Mouse (Mus musculus) forebrain, embryonic 12.5 days (tissue): ENCODE results near the gene Ezr. TPM values are rescaled to one million over a fixed set of nuclear protein-coding genes. Genes with fewer than 3 reads are reported as not detected.

ENCODE experiments used
- ATAC-seq: fragments of 200-750 bp; cut with Nextera tagmentation; 2 replicates; pipeline ENCODE4 v1.8.0; 2017; ENCODE audit warnings: moderate TSS enrichment; ENCODE audit not compliant: low FRiP score
- H3K27ac ChIP-seq: fragments of 300-500 bp; sonication (generic); 2 replicates; pipeline ENCODE4 v1.5.1; 2016; ENCODE audit warnings: mild to moderate bottlenecking
- H3K27me3 ChIP-seq: fragments of 300-500 bp; sonication (generic); 2 replicates; pipeline ENCODE4 v1.6.1; 2016; ENCODE audit warnings: mild to moderate bottlenecking
- H3K36me3 ChIP-seq: fragments of 300-500 bp; sonication (generic); replicated peaks from 2 replicates; pipeline ENCODE4 v1.6.1; 2016; ENCODE audit warnings: mild to moderate bottlenecking
- H3K4me1 ChIP-seq: fragments of 300-500 bp; sonication (generic); 2 replicates; pipeline ENCODE4 v1.6.1; 2016
- H3K4me2 ChIP-seq: fragments of 300-500 bp; sonication (generic); 2 replicates; pipeline ENCODE4 v1.6.1; 2016; ENCODE audit warnings: mild to moderate bottlenecking, moderate library complexity
- H3K4me3 ChIP-seq: fragments of 300-500 bp; sonication (generic); replicated peaks from 2 replicates; pipeline ENCODE4 v1.5.1; 2016; ENCODE audit warnings: mild to moderate bottlenecking
- H3K9ac ChIP-seq: fragments of 300-500 bp; sonication (generic); 2 replicates; pipeline ENCODE4 v1.6.1; 2016; ENCODE audit warnings: mild to moderate bottlenecking
- H3K9me3 ChIP-seq: fragments of 300-500 bp; sonication (generic); 2 replicates; pipeline ENCODE4 v1.6.1; 2016
- WGBS: fragments of 180-500 bp; shearing (Covaris S2); methylation state at CpG from one replicate; pipeline ENCODE4 v1.1.7; 2016; 5-methylcytosine and 5-hydroxymethylcytosine counted together
- polyA plus RNA-seq: library from polyadenylated mRNA; unstranded; fragments of >200 nt; fragmentation: Nextera tagmentation; extraction: Ambion mirVana; gene quantifications from 2 replicates; pipeline ENCODE4 v1.2.1, GENCODE M21; 2016

The Ezr gene
- polyA plus RNA-seq, result 115 and 122 TPM in 2 replicates

DNA sequence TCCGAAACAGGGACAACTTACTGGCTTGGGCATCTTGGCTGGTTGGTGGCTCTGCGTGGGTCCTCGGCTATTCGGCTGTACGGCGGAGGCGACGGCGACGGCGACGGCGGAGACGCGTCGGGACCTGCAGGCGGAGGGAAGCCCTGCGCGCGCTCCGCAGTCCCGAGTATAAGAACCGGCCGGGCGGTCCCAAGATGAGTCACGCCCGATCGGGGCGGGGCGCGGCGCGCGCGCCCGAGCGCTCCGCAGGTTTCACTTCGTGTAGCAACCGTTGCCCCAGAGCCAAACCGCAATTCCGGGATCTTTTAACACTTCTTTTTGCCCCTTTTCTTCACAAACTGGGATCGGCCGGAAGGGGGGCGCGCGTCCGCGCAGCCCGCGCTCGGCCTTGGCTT, at the start of gene Ezr:
Gene Ezr (minus strand): TSS at position 174 of the 395 bp plus-strand sequence.
- H3K4me3 ChIP-seq, result peak within 1 kb of the TSS; percentile 78
- H3K27ac ChIP-seq, result peak within 1 kb of the TSS; percentile 85
- H3K4me2 ChIP-seq, result peak within 1 kb of the TSS; percentile 94
- H3K36me3 ChIP-seq, result no peaks in the 10 kb centered on the region
- H3K4me1 ChIP-seq, result peaks cover 36% of the 10 kb centered on the region
- H3K27me3 ChIP-seq, result peaks cover 39% of the 10 kb centered on the region; the same call in 1 of the 2 replicates
- peak within 1 kb of the TSS; percentile 82 for H3K9ac ChIP-seq
- WGBS, result under 1% methylated on average over 52 of the region's 52 CpGs
- no peaks in the 10 kb centered on the region for H3K9me3 ChIP-seq
- ATAC-seq, result peak; percentile 84

DNA sequence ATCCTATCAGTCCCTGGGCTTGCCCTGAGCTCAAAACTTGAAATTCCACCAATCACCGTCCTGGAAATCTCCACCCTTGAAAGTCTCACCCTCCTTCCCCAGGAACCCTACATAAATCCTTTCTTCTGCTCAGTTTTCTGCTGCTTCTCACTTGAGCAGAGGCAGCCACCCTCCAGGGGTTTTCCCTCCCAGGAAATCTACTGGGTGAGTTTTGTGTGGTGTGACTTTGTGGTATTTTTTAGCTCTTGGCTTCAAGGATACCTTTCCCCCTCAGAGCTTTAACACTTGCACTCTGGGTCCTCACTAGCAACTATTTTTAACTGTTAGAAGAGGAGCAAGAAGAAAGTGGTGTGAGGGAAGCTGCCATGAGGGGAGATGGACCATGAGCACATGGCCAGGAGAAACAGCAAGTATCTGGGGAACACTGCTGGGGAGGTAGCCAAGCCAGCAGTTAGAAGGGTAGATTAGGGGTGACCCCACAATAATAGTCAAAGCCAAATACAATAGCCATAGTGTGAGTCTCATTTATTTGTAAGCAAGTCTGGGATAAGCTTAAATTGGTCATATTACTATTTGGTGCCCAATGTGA, 47.5 kb upstream of the Ezr start:
- no peak overlapping the region for H3K4me2 ChIP-seq
- no peaks in the 10 kb centered on the region for H3K27me3 ChIP-seq
- ATAC-seq, result no peak
- no peaks in the 10 kb centered on the region for H3K36me3 ChIP-seq
- no peak overlapping the region for H3K27ac ChIP-seq
- no peak overlapping the region for H3K9ac ChIP-seq
- peaks cover 11% of the 10 kb centered on the region for H3K4me1 ChIP-seq
- H3K4me3 ChIP-seq, result no peak overlapping the region
- H3K9me3 ChIP-seq, result no peaks in the 10 kb centered on the region
- WGBS, result 78% methylated on average over 1 of the region's 1 CpGs

DNA sequence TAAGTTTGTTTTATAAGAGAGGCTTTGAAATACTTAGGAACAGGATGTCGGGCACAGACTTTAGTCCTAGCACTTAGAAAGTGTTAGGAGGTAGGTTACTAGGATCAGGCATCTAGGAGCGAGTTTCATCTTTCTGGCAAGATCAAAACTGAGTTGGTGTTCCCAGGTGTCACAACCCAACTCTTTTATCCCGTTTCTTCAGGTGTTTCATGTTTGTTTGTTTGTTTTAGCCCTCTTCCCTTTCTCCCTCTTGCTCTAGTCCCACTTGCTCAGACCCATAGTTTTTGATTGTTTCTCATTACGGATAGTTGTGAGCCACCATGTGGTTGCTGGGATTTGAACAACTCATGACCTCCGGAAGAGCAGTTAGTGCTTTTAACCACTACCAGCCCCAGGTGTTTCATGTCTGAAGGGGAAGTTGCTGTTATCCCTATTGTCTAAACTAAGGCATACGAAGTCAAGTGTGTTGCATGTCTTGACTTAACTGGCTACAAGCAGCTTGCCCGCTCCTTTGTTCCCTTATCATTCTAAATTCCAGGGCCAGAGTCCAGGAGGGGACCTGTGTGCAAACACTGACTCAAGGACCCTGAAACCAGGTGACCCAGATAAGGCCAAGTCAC, 46.1 kb upstream of the Ezr start:
- peak overlapping the region; percentile 66 for H3K9ac ChIP-seq
- peaks cover 11% of the 10 kb centered on the region for H3K4me1 ChIP-seq
- 82% methylated on average over 7 of the region's 7 CpGs for WGBS
- H3K27ac ChIP-seq, result peak overlapping the region; percentile 95
- H3K27me3 ChIP-seq, result no peaks in the 10 kb centered on the region
- no peak for ATAC-seq
- H3K9me3 ChIP-seq, result no peaks in the 10 kb centered on the region
- H3K36me3 ChIP-seq, result no peaks in the 10 kb centered on the region
- H3K4me3 ChIP-seq, result peak overlapping the region; percentile 55
- H3K4me2 ChIP-seq, result peak overlapping the region; percentile 62

DNA sequence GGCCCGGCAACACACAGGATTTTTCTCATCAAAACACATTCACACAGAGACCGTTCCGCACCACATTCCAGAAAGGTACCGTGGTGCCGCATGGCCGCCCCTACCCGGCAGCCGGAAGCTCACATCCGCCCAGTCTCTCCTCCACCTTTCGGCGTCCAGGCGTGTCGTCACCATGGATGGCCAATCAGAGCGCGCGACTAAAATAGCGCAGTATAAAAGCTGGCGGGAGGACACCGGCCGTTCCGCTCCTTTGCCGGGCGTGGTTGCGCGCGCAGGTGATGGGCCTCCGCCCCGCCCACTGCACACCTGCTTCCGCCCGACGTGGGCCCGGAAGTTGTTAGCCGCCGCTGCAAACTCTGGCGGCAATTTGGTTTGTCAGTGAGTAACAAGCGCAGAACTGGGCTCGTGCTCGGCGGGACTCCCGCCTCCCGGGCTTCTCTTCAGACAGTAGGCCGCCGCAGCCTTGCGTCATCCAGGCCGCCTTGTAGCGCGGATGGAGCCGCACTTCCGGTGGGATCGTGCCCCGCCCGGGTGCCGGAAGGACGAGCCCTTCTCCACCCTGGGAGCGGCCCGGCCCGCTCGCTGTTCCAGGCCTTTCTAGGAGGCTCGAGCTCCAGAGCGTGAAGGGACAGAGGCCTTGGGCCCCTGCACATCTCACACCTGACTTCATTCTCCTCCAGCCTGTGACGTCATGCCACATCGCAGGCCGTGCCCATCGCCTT, 45.3 kb upstream of the Ezr start:
- no peaks in the 10 kb centered on the region for H3K36me3 ChIP-seq
- H3K4me3 ChIP-seq, result peak overlapping the region; percentile 55
- WGBS, result 1% methylated on average over 64 of the region's 64 CpGs
- H3K9me3 ChIP-seq, result no peaks in the 10 kb centered on the region
- peak overlapping the region; percentile 66 for H3K9ac ChIP-seq
- peak overlapping the region; percentile 95 for H3K27ac ChIP-seq
- H3K4me1 ChIP-seq, result peaks cover 11% of the 10 kb centered on the region
- H3K27me3 ChIP-seq, result no peaks in the 10 kb centered on the region
- peak overlapping the region; percentile 62 for H3K4me2 ChIP-seq
- ATAC-seq, result peak; percentile 98

DNA sequence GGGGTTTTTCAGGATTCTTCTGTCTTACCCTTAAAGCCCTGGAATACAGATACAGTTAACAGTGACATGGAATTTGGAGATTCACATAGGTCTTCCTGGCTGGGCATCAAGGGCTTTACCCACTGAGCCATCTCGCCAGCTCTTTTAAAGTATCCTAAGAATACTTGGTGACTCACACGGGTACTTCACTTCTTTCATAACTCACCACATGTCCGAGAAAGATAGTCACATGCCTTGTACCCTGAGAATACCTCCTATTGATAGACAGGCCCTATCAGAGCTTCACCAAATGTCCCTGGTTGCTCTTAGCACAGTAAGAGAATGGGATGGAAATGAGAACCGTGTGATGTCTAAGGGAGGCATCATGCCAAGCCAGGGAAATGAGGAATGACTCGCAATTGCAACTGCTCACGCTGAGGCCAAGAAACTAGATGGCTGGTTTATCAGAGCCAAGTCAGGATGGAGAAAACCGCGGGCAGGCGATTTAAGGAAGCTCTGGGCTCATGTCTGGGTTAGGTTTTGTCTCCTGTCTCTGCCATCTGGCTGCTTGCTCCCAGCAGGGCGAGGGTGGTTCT, 44.7 kb upstream of the Ezr start:
- peaks cover 11% of the 10 kb centered on the region for H3K4me1 ChIP-seq
- no peaks in the 10 kb centered on the region for H3K36me3 ChIP-seq
- peak overlapping the region; percentile 55 for H3K4me3 ChIP-seq
- H3K27me3 ChIP-seq, result no peaks in the 10 kb centered on the region
- ATAC-seq, result peak; percentile 14
- H3K27ac ChIP-seq, result peak overlapping the region; percentile 95
- H3K9me3 ChIP-seq, result no peaks in the 10 kb centered on the region
- WGBS, result 43% methylated on average over 10 of the region's 10 CpGs
- peak overlapping the region; percentile 66 for H3K9ac ChIP-seq
- H3K4me2 ChIP-seq, result peak overlapping the region; percentile 62

DNA sequence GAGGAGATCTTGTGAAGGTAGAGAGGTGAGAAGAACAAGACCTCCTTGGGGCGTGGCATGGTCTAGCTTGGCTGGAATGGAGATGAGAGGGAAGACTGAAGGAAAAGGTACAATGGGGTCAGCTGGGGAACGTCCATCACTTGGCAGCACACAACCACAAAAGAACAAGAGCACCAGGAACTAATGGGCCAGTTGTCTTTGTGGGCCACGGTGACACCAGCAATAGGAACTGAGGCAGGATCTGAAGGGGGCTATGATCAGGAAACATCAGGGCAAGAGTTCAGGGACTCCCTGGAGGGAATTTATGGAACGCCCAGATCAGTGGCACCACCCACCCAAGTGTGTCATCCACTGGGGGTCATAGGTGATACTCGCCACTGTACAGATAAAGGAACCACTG, 34.2 kb upstream of the Ezr start:
- no peak for ATAC-seq

DNA sequence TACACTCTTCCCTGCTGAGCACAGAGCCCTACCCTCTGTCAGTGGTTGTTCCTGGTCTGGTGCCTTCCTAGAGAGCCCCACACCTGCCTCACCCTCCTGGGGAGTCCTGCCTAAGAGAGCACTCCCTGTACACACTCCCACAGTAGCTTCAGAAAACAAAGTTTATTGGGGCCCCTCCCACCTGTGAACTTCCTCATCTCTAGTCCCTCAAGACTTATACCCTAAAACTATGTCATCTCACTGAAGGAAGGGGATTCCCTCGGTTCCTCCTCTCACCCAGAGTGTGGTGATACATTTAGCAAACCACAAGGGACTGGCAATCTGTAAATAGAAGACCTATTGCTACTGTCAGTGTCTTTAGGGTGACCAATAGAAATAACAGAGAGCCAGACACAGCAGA, 33.6 kb upstream of the Ezr start:
- Histone ChIP-seq H3K4me3 (no peak overlapping the region), H3K9ac (no peak overlapping the region), H3K4me2 (no peak overlapping the region), H3K9me3 (no peaks in the 10 kb centered on the region), H3K27ac (no peak overlapping the region), H3K27me3 (no peaks in the 10 kb centered on the region), H3K36me3 (no peaks in the 10 kb centered on the region), H3K4me1 (peaks cover 8% of the 10 kb centered on the region; the same call in 1 of the 2 replicates)
- ATAC-seq, result no peak
- 83% methylated on average over 1 of the region's 1 CpGs for WGBS

More for the DNA sequence above, 34.2 kb upstream of the Ezr start:
- Histone ChIP-seq H3K4me1 (peaks cover 8% of the 10 kb centered on the region; the same call in 1 of the 2 replicates), H3K9ac (no peak overlapping the region), H3K4me2 (no peak overlapping the region), H3K9me3 (no peaks in the 10 kb centered on the region), H3K27ac (no peak overlapping the region), H3K36me3 (no peaks in the 10 kb centered on the region), H3K4me3 (no peak overlapping the region), H3K27me3 (no peaks in the 10 kb centered on the region)
- 85% methylated on average over 5 of the region's 5 CpGs for WGBS

DNA sequence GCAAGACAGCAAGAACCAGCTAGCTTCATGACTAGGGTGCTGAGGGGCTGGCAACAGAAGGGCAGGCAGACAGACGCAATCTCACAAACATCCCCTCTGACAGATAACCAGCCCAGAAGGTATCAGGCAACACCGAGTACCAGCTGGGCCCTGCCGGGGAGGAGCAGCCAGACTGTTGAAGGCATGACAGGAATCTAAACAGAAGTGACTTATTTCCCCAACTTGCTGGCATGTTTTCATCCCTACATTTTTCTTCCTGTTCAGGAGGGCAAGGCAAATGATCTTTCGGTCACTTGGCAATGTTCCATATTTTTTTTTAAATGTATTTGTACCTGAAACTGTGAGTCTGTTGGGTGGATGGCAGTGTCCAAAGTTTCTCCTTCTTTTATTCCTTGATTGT, 32.1 kb upstream of the Ezr start:
- Histone ChIP-seq H3K9me3 (no peaks in the 10 kb centered on the region), H3K4me2 (no peak overlapping the region), H3K36me3 (no peaks in the 10 kb centered on the region), H3K4me3 (no peak overlapping the region), H3K4me1 (peaks cover 8% of the 10 kb centered on the region; the same call in 1 of the 2 replicates), H3K9ac (no peak overlapping the region), H3K27ac (no peak overlapping the region), H3K27me3 (no peaks in the 10 kb centered on the region)
- ATAC-seq, result no peak
- 74% methylated on average over 4 of the region's 4 CpGs for WGBS

DNA sequence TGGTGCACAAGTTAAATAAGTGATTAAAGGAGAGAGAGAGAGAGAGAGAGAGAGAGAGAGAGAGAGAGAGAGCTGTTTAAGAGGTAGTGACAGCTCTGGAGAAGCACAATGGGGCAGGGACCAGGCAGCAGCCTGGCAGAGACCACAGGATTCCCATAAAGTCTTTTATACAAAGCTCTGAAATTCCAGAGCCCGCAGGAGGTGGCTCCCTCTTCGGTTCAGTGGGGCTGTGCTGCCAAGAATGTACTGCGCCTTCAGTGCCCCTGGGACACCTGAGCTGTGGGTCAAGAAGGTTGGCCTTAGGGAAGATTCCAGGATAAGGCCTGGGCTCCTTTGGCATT, 30.2 kb upstream of the Ezr start:
- no peak overlapping the region for H3K4me3 ChIP-seq
- no peak overlapping the region for H3K4me2 ChIP-seq
- no peaks in the 10 kb centered on the region for H3K36me3 ChIP-seq
- no peak overlapping the region for H3K27ac ChIP-seq
- ATAC-seq, result no peak
- no peaks in the 10 kb centered on the region for H3K27me3 ChIP-seq
- no peak overlapping the region for H3K9ac ChIP-seq
- H3K4me1 ChIP-seq, result peaks cover 19% of the 10 kb centered on the region; the same call in 1 of the 2 replicates
- H3K9me3 ChIP-seq, result no peaks in the 10 kb centered on the region
- 6% methylated on average over 3 of the region's 3 CpGs for WGBS

DNA sequence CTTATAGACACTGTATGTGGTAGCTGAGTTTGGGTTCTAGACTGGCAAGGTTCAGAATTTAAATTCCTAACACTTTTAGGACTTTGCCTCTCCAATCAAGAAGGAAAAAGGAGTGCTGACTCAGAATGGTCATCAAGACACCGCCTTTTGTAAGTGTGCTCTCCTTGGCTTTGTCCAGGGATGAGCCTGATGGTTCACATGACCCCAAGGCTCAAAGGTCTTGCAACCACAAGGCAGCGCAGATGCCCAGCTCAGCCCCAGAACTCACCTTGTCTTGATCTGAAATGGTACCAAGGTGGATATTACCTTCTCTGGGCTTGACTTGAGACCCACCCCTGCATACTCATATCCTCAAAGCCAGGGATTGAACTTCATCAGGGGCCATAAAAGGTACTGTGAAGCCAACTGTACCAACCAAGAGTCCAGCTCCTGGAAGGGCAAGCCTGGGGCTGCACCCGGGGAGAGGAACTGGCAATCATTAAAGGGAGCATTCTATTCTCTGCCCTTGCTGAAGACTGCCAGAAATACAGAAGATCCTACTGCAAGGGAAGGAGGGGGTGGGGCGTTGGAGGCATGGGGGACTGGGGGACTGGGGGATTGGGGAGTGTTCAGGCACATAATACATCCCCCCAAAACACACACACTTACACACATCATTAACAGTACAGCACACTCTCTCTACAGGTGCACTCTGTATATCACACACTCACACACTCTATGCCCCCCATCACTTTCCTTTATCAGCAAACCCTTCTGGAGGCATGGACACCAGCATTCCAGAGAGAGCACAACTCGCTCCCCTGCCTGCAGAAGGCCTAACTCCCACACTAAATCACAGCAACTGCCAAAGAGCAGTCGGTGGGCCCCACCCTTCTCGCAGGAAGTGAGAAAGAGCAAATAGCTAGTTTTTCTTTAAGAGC, 29.6 kb upstream of the Ezr start:
- Histone ChIP-seq H3K4me1 (peaks cover 19% of the 10 kb centered on the region; the same call in 1 of the 2 replicates), H3K36me3 (no peaks in the 10 kb centered on the region), H3K27ac (no peak overlapping the region), H3K4me2 (no peak overlapping the region), H3K27me3 (no peaks in the 10 kb centered on the region), H3K9ac (no peak overlapping the region), H3K4me3 (no peak overlapping the region), H3K9me3 (no peaks in the 10 kb centered on the region)
- no peak for ATAC-seq
- WGBS, result 41% methylated on average over 7 of the region's 7 CpGs

DNA sequence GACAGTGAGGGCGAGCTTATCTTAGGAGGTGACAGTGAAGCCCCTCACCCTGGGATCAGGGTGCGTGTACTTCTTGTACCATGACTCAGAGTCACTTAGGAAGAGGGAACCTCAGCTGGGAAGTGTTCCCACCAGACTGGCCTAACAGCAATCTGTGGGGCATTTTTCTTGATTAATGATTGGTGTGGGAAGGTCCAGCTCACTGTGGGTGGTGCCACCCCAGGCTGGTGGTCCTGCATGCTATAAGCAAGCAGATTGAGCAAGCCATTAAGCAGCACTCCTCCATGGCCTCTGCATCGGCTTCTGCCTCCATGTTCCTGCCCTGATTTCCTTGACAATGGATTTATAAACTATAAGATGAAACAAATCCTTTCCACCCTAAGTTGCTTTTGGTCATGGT, 26.7 kb upstream of the Ezr start:
- H3K36me3 ChIP-seq, result no peaks in the 10 kb centered on the region
- H3K4me2 ChIP-seq, result no peak overlapping the region
- H3K27me3 ChIP-seq, result no peaks in the 10 kb centered on the region
- no peaks in the 10 kb centered on the region for H3K9me3 ChIP-seq
- no peak overlapping the region for H3K4me3 ChIP-seq
- no peak for ATAC-seq
- WGBS, result 67% methylated on average over 3 of the region's 3 CpGs
- peak overlapping the region; percentile 42; the same call in 1 of the 2 replicates for H3K27ac ChIP-seq
- H3K9ac ChIP-seq, result no peak overlapping the region
- peaks cover 19% of the 10 kb centered on the region; the same call in 1 of the 2 replicates for H3K4me1 ChIP-seq
